Mouse (Mus musculus): Measurements from ENCODE around the gene Ebf1.

DNA sequence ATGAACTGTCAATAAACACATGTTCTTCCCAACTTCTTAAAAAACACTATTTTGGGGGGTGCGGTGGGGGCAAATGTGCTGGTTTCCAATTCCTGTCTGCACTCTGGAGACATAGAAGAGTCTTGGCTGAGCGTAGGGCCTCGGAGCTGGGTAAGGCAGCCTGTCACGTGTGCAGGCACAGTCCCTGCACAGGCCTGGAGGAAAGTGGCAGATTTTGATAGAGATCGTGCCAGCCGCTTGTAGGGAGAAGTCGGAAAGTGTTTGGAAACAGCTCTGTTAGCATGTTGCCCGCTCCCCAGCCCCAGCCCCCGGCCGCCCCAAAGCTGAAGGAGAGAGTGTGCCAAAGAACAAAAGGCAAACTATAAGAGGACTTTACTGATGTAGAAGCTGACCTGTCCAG, 121.7 kb downstream of the Ebf1 start:
- TF ChIP-seq GATA1 (IDR thresholded peaks at IDR 0.05; ENCODE audit: borderline replicate concordance, low read length), result no peak
- TF ChIP-seq FLI1 (IDR thresholded peaks at IDR 0.05; ENCODE audit: low read length), result no peak
